Mouse (Mus musculus): ENCODE data around the gene Adcy6. TPM values are rescaled to one million over a fixed set of nuclear protein-coding genes. Genes with fewer than 3 reads are reported as not detected.

Gene Adcy6
- polyA plus RNA-seq (2012; rRNA removed), result 15.0 and 18.8 TPM in 2 replicates

DNA sequence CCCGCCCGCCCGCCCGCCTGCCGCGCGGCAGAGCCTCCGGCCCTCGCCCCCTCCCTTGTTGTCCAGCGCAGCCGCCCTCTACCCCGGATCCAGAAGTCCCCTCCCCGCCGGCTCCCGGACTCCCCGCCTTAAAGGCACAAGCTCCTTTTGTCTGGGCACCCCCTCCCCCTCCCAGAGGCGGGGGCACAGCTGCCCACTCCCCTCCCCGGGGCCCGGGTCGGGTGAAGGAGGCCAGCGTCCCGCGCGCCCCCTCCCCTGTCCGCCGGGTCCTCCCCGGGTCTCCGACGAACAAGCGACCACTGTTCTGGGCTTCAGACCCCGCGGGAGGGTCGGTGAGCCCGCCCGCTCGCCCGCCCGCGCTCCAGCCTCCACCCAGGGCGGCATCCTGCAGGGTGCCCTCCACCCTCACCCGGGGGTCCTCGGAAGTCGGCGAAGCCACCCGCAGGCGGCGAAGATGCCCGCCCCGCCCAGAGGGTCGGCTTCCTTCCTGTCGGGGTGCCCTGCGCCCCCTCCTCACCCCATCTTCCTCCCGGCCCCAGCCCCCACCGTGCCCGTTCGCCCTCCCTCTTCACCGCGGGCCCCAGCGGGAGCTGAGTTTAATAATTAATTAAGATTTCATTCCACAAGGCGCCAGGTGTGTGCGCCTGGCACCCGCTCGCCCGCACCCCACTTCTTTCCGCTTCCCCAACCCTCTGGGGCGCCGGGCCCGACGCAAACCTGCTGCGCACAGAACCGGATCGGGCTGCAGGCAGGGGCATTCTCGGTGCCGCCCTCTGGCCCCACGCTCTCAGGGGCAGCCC lies at the start of gene Adcy6:
Gene Adcy6, minus strand, starts transcription at position 746 of the 800 bp plus-strand sequence.
- Histone ChIP-seq H3K27ac (ENCODE audit: control insufficient read depth, insufficient read depth, low read depth, low read length) (no peak within 1 kb of the TSS), H3K27me3 (ENCODE audit: control insufficient read depth, insufficient read depth, low read length) (no peaks in the 10 kb centered on the region; the same call in 1 of the 2 replicates), H3K4me3 (ENCODE audit: control insufficient read depth, low read depth, low read length) (peak within 1 kb of the TSS; percentile 58), H3K36me3 (ENCODE audit: control insufficient read depth, insufficient read depth, low read length) (no peaks in the 10 kb centered on the region), H3K4me1 (ENCODE audit: control insufficient read depth, insufficient read depth, low read length) (peaks cover 10% of the 10 kb centered on the region)
- no peak for TF ChIP-seq CTCF (IDR thresholded peaks at IDR 0.05; ENCODE audit: control insufficient read depth, insufficient read depth, insufficient replicate concordance, low read depth, low read length)
- no peak for TF ChIP-seq POLR2A (IDR thresholded peaks at IDR 0.05; ENCODE audit: control insufficient read depth, low read depth, low read length)

- peaks cover 3% of the 10 kb centered on the region; the same call in 1 of the 2 replicates for H3K4me1 ChIP-seq (ENCODE audit: control insufficient read depth, insufficient read depth, low read length)
- H3K36me3 ChIP-seq (ENCODE audit: control insufficient read depth, insufficient read depth, low read length), result peaks cover 2% of the 10 kb centered on the region; the same call in 1 of the 2 replicates
- H3K27ac ChIP-seq (ENCODE audit: control insufficient read depth, insufficient read depth, low read depth, low read length), result no peak overlapping the region
- H3K27me3 ChIP-seq (ENCODE audit: control insufficient read depth, insufficient read depth, low read length), result no peaks in the 10 kb centered on the region
- H3K4me3 ChIP-seq (ENCODE audit: control insufficient read depth, low read depth, low read length), result no peak overlapping the region
- TF ChIP-seq CTCF (IDR thresholded peaks at IDR 0.05; ENCODE audit: control insufficient read depth, insufficient read depth, insufficient replicate concordance, low read depth, low read length) (no peak), POLR2A (IDR thresholded peaks at IDR 0.05; ENCODE audit: control insufficient read depth, low read depth, low read length) (no peak)
Observed at GRCm38 (mm10) chr15:98656982-98657751, 47.3 kb upstream of the Adcy6 start.

DNA sequence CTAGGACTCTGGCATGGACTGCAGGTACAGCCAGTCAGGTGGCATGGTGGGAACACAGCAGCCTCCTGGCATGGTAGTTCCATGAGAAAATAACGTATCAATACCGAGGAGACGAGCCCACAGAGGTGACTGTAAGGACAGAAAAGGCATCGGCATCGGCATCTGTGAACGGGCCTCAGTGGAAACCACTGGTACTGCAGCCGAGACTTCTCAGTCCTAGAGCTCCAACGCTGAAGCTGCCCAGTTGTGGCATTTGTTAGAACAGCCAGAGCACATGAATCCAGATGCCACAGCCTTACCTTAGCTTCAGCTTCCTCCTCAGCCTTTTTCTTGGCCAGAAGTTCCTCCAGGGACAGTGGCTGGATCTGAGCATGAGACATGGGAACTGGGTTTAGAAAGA lies 42.3 kb upstream of the Adcy6 start:
- H3K36me3 ChIP-seq (ENCODE audit: control insufficient read depth, insufficient read depth, low read length), result peaks cover 12% of the 10 kb centered on the region
- TF ChIP-seq POLR2A (IDR thresholded peaks at IDR 0.05; ENCODE audit: control insufficient read depth, low read depth, low read length) (no peak), CTCF (IDR thresholded peaks at IDR 0.05; ENCODE audit: control insufficient read depth, insufficient read depth, insufficient replicate concordance, low read depth, low read length) (no peak)
- no peak overlapping the region for H3K27ac ChIP-seq (ENCODE audit: control insufficient read depth, insufficient read depth, low read depth, low read length)
- no peak overlapping the region for H3K4me3 ChIP-seq (ENCODE audit: control insufficient read depth, low read depth, low read length)
- H3K27me3 ChIP-seq (ENCODE audit: control insufficient read depth, insufficient read depth, low read length), result no peaks in the 10 kb centered on the region
- no peaks in the 10 kb centered on the region for H3K4me1 ChIP-seq (ENCODE audit: control insufficient read depth, insufficient read depth, low read length)

DNA sequence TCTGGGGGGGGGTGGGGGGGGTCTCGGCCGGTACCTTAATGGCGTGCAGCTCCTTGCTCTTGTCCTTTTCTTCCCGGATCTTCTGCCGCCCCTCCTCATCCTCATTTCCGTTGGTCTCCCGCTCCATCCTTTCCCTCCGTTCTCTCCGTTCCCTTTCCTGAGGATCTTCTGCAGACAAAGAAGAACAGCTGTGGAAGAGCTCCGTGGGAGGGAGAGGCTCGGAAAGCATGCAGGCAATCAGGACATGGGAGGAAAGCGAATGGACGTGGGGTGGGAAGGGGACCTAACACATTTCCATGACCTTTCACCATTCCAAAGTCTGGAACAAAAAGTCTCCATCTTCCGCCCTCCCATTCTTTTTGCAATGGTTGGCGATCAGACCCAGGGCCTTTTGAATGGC lies 41.6 kb upstream of the Adcy6 start:
- no peak overlapping the region for H3K27ac ChIP-seq (ENCODE audit: control insufficient read depth, insufficient read depth, low read depth, low read length)
- H3K4me3 ChIP-seq (ENCODE audit: control insufficient read depth, low read depth, low read length), result no peak overlapping the region
- TF ChIP-seq CTCF (IDR thresholded peaks at IDR 0.05; ENCODE audit: control insufficient read depth, insufficient read depth, insufficient replicate concordance, low read depth, low read length), result no peak
- TF ChIP-seq POLR2A (IDR thresholded peaks at IDR 0.05; ENCODE audit: control insufficient read depth, low read depth, low read length), result no peak
- H3K27me3 ChIP-seq (ENCODE audit: control insufficient read depth, insufficient read depth, low read length), result no peaks in the 10 kb centered on the region
- H3K36me3 ChIP-seq (ENCODE audit: control insufficient read depth, insufficient read depth, low read length), result peaks cover 12% of the 10 kb centered on the region
- H3K4me1 ChIP-seq (ENCODE audit: control insufficient read depth, insufficient read depth, low read length), result no peaks in the 10 kb centered on the region

DNA sequence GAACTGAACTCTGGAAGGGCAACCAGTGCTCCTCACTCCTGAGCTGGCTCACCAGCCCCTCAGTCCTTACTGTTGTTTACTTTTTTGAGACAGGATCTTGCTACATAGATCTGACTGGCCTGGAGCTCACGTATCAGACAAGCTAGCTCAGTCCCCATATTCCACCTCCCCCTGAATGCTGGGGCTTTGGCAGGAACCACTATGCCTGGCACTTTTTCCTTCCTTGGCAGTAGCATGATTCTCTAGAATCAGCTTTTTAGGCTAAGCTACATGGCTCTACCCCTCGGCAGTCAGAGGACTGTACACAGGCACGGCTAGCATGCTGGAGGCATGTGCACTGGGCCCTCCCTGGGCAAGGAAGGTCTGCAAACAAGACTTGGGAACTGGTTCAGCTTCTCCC lies 38.2 kb upstream of the Adcy6 start:
- Histone ChIP-seq H3K4me3 (ENCODE audit: control insufficient read depth, low read depth, low read length) (no peak overlapping the region), H3K27ac (ENCODE audit: control insufficient read depth, insufficient read depth, low read depth, low read length) (no peak overlapping the region), H3K4me1 (ENCODE audit: control insufficient read depth, insufficient read depth, low read length) (no peaks in the 10 kb centered on the region), H3K36me3 (ENCODE audit: control insufficient read depth, insufficient read depth, low read length) (peaks cover 15% of the 10 kb centered on the region), H3K27me3 (ENCODE audit: control insufficient read depth, insufficient read depth, low read length) (no peaks in the 10 kb centered on the region)
- TF ChIP-seq CTCF (IDR thresholded peaks at IDR 0.05; ENCODE audit: control insufficient read depth, insufficient read depth, insufficient replicate concordance, low read depth, low read length) (no peak), POLR2A (IDR thresholded peaks at IDR 0.05; ENCODE audit: control insufficient read depth, low read depth, low read length) (no peak)

GRCm38 (mm10) chr15:98647308-98647707 lies 37.4 kb upstream of the Adcy6 start:
- Histone ChIP-seq H3K36me3 (ENCODE audit: control insufficient read depth, insufficient read depth, low read length) (peaks cover 15% of the 10 kb centered on the region), H3K4me1 (ENCODE audit: control insufficient read depth, insufficient read depth, low read length) (no peaks in the 10 kb centered on the region), H3K27ac (ENCODE audit: control insufficient read depth, insufficient read depth, low read depth, low read length) (no peak overlapping the region), H3K27me3 (ENCODE audit: control insufficient read depth, insufficient read depth, low read length) (no peaks in the 10 kb centered on the region), H3K4me3 (ENCODE audit: control insufficient read depth, low read depth, low read length) (no peak overlapping the region)
- no peak for TF ChIP-seq CTCF (IDR thresholded peaks at IDR 0.05; ENCODE audit: control insufficient read depth, insufficient read depth, insufficient replicate concordance, low read depth, low read length)
- no peak for TF ChIP-seq POLR2A (IDR thresholded peaks at IDR 0.05; ENCODE audit: control insufficient read depth, low read depth, low read length)

GRCm38 (mm10) chr15:98646737-98647136 lies 36.9 kb upstream of the Adcy6 start:
- TF ChIP-seq POLR2A (IDR thresholded peaks at IDR 0.05; ENCODE audit: control insufficient read depth, low read depth, low read length) (no peak), CTCF (IDR thresholded peaks at IDR 0.05; ENCODE audit: control insufficient read depth, insufficient read depth, insufficient replicate concordance, low read depth, low read length) (no peak)
- no peak overlapping the region for H3K27ac ChIP-seq (ENCODE audit: control insufficient read depth, insufficient read depth, low read depth, low read length)
- no peaks in the 10 kb centered on the region for H3K27me3 ChIP-seq (ENCODE audit: control insufficient read depth, insufficient read depth, low read length)
- H3K4me3 ChIP-seq (ENCODE audit: control insufficient read depth, low read depth, low read length), result no peak overlapping the region
- H3K36me3 ChIP-seq (ENCODE audit: control insufficient read depth, insufficient read depth, low read length), result peaks cover 15% of the 10 kb centered on the region
- no peaks in the 10 kb centered on the region for H3K4me1 ChIP-seq (ENCODE audit: control insufficient read depth, insufficient read depth, low read length)

Data from testis, adult 2 months (tissue).